ENCODE assay signal across 12 mouse cellular contexts in genomic region chr10:120418738-120419523, GRCm38 (mm10). TPM values are rescaled to one million over a fixed set of nuclear protein-coding genes. Genes with fewer than 3 reads are reported as not detected.
DNase-seq lines count a peak whose midpoint lies in the region; ATAC-seq lines count a peak whose summit lies in the region.
"Had no signal": no experiment of that assay in that cellular context is flagged by ENCODE, and none has a peak within 500 bp of the region (broad histone marks: within the 10 kb centered on the region; RNA-seq: fewer than 3 reads in every experiment).

No protein-coding gene starts in this region.

- H3K9ac ChIP-seq in hindbrain, embryonic 11.5 days (ENCODE audit: low read depth, low read length), result 0 out of 2 replicates have a peak overlapping the region, but pooled peaks have one; percentile 25
- H3K9ac ChIP-seq in hindbrain, embryonic 16.5 days (ENCODE audit: low read depth, low read length), result no peak overlapping the region
- no peak overlapping the region for H3K9ac ChIP-seq in forebrain, embryonic 13.5 days
- no peak overlapping the region for H3K9ac ChIP-seq in limb, embryonic 15.5 days

- no peak for ATAC-seq in hindbrain, embryonic 11.5 days (ENCODE audit: low FRiP score)
- ATAC-seq in hindbrain, embryonic 16.5 days, result no peak
- no peak for ATAC-seq in forebrain, embryonic 13.5 days
- no peak for ATAC-seq in limb, embryonic 15.5 days (ENCODE audit: insufficient number of reproducible peaks, low FRiP score, low TSS enrichment, low read depth)

- H3K4me2 ChIP-seq in hindbrain, embryonic 11.5 days (replicated peaks; ENCODE audit: low read depth, low read length), result no peak overlapping the region
- no peak overlapping the region for H3K4me2 ChIP-seq in hindbrain, embryonic 16.5 days (ENCODE audit: low read length)
- no peak overlapping the region for H3K4me2 ChIP-seq in forebrain, embryonic 13.5 days
- no peak overlapping the region for H3K4me2 ChIP-seq in limb, embryonic 15.5 days

- no peak overlapping the region for H3K4me3 ChIP-seq in hindbrain, embryonic 11.5 days (ENCODE audit: low read depth, low read length)
- no peak overlapping the region for H3K4me3 ChIP-seq in hindbrain, embryonic 16.5 days (ENCODE audit: low read length)
- H3K4me3 ChIP-seq in embryonic facial prominence, embryonic 10.5 days, result no peak overlapping the region
- H3K4me3 ChIP-seq in forebrain, embryonic 13.5 days, result no peak overlapping the region
- no peak overlapping the region for H3K4me3 ChIP-seq in limb, embryonic 15.5 days
- H3K4me3 ChIP-seq: heart, embryonic 12.5 days had no signal

- no peaks in the 10 kb centered on the region for H3K36me3 ChIP-seq in hindbrain, embryonic 11.5 days (ENCODE audit: control insufficient read depth, insufficient read depth, low read length)
- H3K36me3 ChIP-seq in hindbrain, embryonic 16.5 days (ENCODE audit: control insufficient read depth, insufficient read depth, low read length), result no peaks in the 10 kb centered on the region
- H3K36me3 ChIP-seq in embryonic facial prominence, embryonic 10.5 days (replicated peaks), result peaks cover 64% of the 10 kb centered on the region
- no peaks in the 10 kb centered on the region for H3K36me3 ChIP-seq in forebrain, embryonic 13.5 days (ENCODE audit: poor library complexity, severe bottlenecking)
- H3K36me3 ChIP-seq in limb, embryonic 15.5 days, result 0 out of 2 replicates have a peak, but pooled peaks cover 4% of the 10 kb centered on the region

- 68% methylated on average over 16 of the region's 16 CpGs for WGBS in hindbrain, embryonic 11.5 days
- WGBS in hindbrain, embryonic 16.5 days, result 60% methylated on average over 16 of the region's 16 CpGs
- 66% methylated on average over 16 of the region's 16 CpGs for WGBS in embryonic facial prominence, embryonic 10.5 days
- 25% methylated on average over 16 of the region's 16 CpGs for WGBS in forebrain, embryonic 13.5 days
- WGBS in limb, embryonic 15.5 days, result 21% methylated on average over 16 of the region's 16 CpGs

- no peaks in the 10 kb centered on the region for H3K27me3 ChIP-seq in hindbrain, embryonic 11.5 days (ENCODE audit: control insufficient read depth, insufficient read depth, low read length)
- H3K27me3 ChIP-seq in hindbrain, embryonic 16.5 days (replicated peaks; ENCODE audit: control insufficient read depth, insufficient read depth, low read length), result no peaks in the 10 kb centered on the region
- no peaks in the 10 kb centered on the region for H3K27me3 ChIP-seq in embryonic facial prominence, embryonic 10.5 days (replicated peaks; ENCODE audit: low read depth, poor library complexity, severe bottlenecking)
- no peaks in the 10 kb centered on the region for H3K27me3 ChIP-seq in forebrain, embryonic 13.5 days
- H3K27me3 ChIP-seq in limb, embryonic 15.5 days, result no peaks in the 10 kb centered on the region
- H3K27me3 ChIP-seq: heart, embryonic 12.5 days had no signal

- DNase-seq in hindbrain, embryonic 11.5 days (ENCODE audit: low spot score), result no peak
- DNase-seq in embryonic facial prominence, embryonic 10.5 days (ENCODE audit: low spot score), result no peak
- DNase-seq in right cerebral cortex, adult 18-20 months, result no peak
- DNase-seq in frontal cortex, postnatal 25 days (ENCODE audit: low spot score in 2 of 2), result no peak
- DNase-seq: kidney, adult 18-20 months; layer of hippocampus, postnatal 36 days; lung, postnatal 10 days; retina, postnatal 1 day had no signal

- H3K4me1 ChIP-seq in hindbrain, embryonic 11.5 days (replicated peaks; ENCODE audit: control insufficient read depth, insufficient read depth, low read length), result peaks cover 8% of the 10 kb centered on the region; the same call in 1 of the 2 replicates
- H3K4me1 ChIP-seq in hindbrain, embryonic 16.5 days (ENCODE audit: control insufficient read depth, insufficient read depth, low read depth, low read length), result peaks cover 29% of the 10 kb centered on the region
- H3K4me1 ChIP-seq in embryonic facial prominence, embryonic 10.5 days, result peaks cover 84% of the 10 kb centered on the region
- peaks cover 79% of the 10 kb centered on the region for H3K4me1 ChIP-seq in forebrain, embryonic 13.5 days
- peaks cover 69% of the 10 kb centered on the region for H3K4me1 ChIP-seq in limb, embryonic 15.5 days

- no peak overlapping the region for H3K27ac ChIP-seq in hindbrain, embryonic 11.5 days (ENCODE audit: low read depth, low read length)
- no peak overlapping the region for H3K27ac ChIP-seq in hindbrain, embryonic 16.5 days (ENCODE audit: low read depth, low read length)
- H3K27ac ChIP-seq in embryonic facial prominence, embryonic 10.5 days (replicated peaks), result peak overlapping the region; percentile 83
- peak overlapping the region; percentile 82; the same call in 1 of the 2 replicates for H3K27ac ChIP-seq in forebrain, embryonic 13.5 days
- peak overlapping the region; percentile 43; the same call in 1 of the 2 replicates for H3K27ac ChIP-seq in limb, embryonic 15.5 days

- H3K9me3 ChIP-seq in hindbrain, embryonic 11.5 days (ENCODE audit: control insufficient read depth, low read length), result no peaks in the 10 kb centered on the region
- H3K9me3 ChIP-seq in hindbrain, embryonic 16.5 days (ENCODE audit: control insufficient read depth, low read length), result no peaks in the 10 kb centered on the region
- no peaks in the 10 kb centered on the region for H3K9me3 ChIP-seq in embryonic facial prominence, embryonic 10.5 days
- H3K9me3 ChIP-seq in forebrain, embryonic 13.5 days (replicated peaks), result no peaks in the 10 kb centered on the region
- no peaks in the 10 kb centered on the region for H3K9me3 ChIP-seq in limb, embryonic 15.5 days
- H3K9me3 ChIP-seq: heart, embryonic 12.5 days had no signal

RNA-seq across cellular contexts. Expression of gene Hmga2, which starts 57.3 kb away (rescaled TPM):
- polyA plus RNA-seq in hindbrain, embryonic 11.5 days (2014; fragmentation: Nextera tagmentation; extraction: Ambion mirVana), result 39.6 and 42.9 TPM in 2 replicates
- 1.6 and 2.1 TPM in 2 replicates for polyA plus RNA-seq in hindbrain, embryonic 16.5 days (2015; fragmentation: Nextera tagmentation; extraction: Ambion mirVana)
- 90.0 and 94.0 TPM in 2 replicates for polyA plus RNA-seq in embryonic facial prominence, embryonic 10.5 days (2016; fragmentation: Nextera tagmentation; extraction: Ambion mirVana)
- polyA plus RNA-seq in forebrain, embryonic 13.5 days (2015; fragmentation: Nextera tagmentation; extraction: Ambion mirVana), result 12.1 and 15.1 TPM in 2 replicates
- 11.0 and 18.4 TPM in 2 replicates for polyA plus RNA-seq in limb, embryonic 15.5 days (2015; fragmentation: Nextera tagmentation; extraction: Ambion mirVana)

Comparison
In these comparisons a context has a peak if more than half of its experiments do, and no peak if none do; other contexts are left out.
1. H3K27ac ChIP-seq: peak in embryonic facial prominence, embryonic 10.5 days (single experiment), forebrain, embryonic 13.5 days (single experiment) and limb, embryonic 15.5 days (single experiment); none in hindbrain, embryonic 11.5 days (single experiment) and hindbrain, embryonic 16.5 days (single experiment).